Mouse (Mus musculus) kidney, adult 2 months (tissue): ENCODE data around the gene Arid1b. TPM values are rescaled to one million over a fixed set of nuclear protein-coding genes. Genes with fewer than 3 reads are reported as not detected.
A peak's percentile ranks its signal among the peaks of the same experiment; 100 is the strongest.

Experiments used
- DNase-seq: peaks from one replicate; pipeline ENCODE4 v3.0.0; 2021
- H3K27ac ChIP-seq: fragments of 200-500 bp; 2 replicates; pipeline ENCODE4 v1.5.1; 2012; ENCODE audit warnings: low read depth, low read length, control low read depth, inconsistent platforms; ENCODE audit not compliant: insufficient read depth
- H3K27me3 ChIP-seq: fragments of 200-500 bp; replicated peaks from 2 replicates; pipeline ENCODE4 v1.6.1; 2012; ENCODE audit warnings: mild to moderate bottlenecking, moderate library complexity, low read length, inconsistent platforms; ENCODE audit not compliant: control insufficient read depth, insufficient read depth
- H3K36me3 ChIP-seq: fragments of 200-500 bp; 2 replicates; pipeline ENCODE4 v1.6.1; 2012; ENCODE audit warnings: mild to moderate bottlenecking, moderate library complexity, low read length, inconsistent platforms; ENCODE audit not compliant: control insufficient read depth, insufficient read depth
- H3K4me1 ChIP-seq: fragments of 200-500 bp; 2 replicates; pipeline ENCODE4 v1.6.1; 2011; ENCODE audit warnings: low read length; ENCODE audit not compliant: control insufficient read depth, insufficient read depth
- H3K4me3 ChIP-seq: fragments of 200-500 bp; 2 replicates; pipeline ENCODE4 v1.5.1; 2011; ENCODE audit warnings: mild to moderate bottlenecking, low read depth, low read length, control low read depth; ENCODE audit not compliant: insufficient read depth
- CTCF ChIP-seq: fragments of 200-500 bp; conservative IDR thresholded peaks from 2 replicates; pipeline ENCODE4 v1.5.1; 2011; ENCODE audit warnings: low read depth, mild to moderate bottlenecking, control low read depth, low read length, moderate library complexity, mixed read lengths; ENCODE audit not compliant: insufficient read depth, insufficient read length
- POLR2A ChIP-seq: fragments of 200-500 bp; IDR thresholded peaks from one replicate; pipeline ENCODE4 v1.6.1; 2011; ENCODE audit warnings: low read depth, low read length, control low read depth
- WGBS: fragments of 180-500 bp; shearing (Covaris S2); methylation state at CpG from one replicate; pipeline ENCODE4 v1.1.7; 2018; 5-methylcytosine and 5-hydroxymethylcytosine counted together
- polyA plus RNA-seq: library from polyadenylated mRNA; depleted of rRNA; stranded (reverse); fragments of >200 nt; gene quantifications from 2 replicates; pipeline ENCODE4 v1.2.3, GENCODE M21; 2012; rRNA removed

The Arid1b gene
- 20.6 and 22.0 TPM in 2 replicates for polyA plus RNA-seq

DNA sequence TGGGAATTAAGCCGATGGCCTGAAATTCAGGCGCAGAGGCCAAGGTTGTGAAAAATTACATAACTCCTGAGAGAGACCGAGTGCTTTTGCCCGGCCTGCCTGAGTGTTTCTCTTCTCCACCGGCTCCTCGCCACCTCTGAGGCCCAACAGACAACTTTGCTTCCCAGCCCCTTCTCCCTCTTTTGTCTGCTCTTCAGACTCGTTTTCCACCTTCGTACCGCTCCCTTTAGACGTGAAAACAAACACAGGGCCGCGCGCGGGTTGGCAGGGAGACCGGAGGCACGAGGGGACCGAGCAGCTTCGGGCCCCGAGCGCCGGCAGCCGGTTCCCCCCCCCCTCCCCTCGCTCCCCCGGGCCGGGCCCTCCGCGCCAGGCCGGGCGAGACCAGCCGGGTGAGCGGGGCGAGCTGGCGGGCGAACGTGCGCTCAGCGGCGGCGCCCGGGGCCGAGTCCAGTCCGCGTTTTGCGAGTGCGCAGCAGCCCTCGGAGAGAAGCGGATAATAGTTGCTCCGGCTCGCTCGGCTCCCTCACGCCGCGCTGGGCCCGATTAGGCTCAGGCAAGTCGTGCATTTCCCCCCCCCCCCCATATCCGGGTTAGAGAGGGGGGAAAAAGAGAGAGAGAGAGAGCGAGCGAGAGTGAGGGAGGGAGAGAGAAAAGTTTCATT lies at the start of gene Arid1b:
TSS of gene Arid1b (plus strand) at position 493 of the 664 bp plus-strand sequence.
- peak; percentile 88 for DNase-seq
- H3K27me3 ChIP-seq, result no peaks in the 10 kb centered on the region; the same call in 1 of the 2 replicates
- TF ChIP-seq POLR2A (peak; percentile 59), CTCF (no peak)
- H3K4me3 ChIP-seq, result peak within 1 kb of the TSS; percentile 81
- peak within 1 kb of the TSS; percentile 100 for H3K27ac ChIP-seq
- H3K36me3 ChIP-seq, result no peaks in the 10 kb centered on the region
- H3K4me1 ChIP-seq, result peaks cover 5% of the 10 kb centered on the region; the same call in 1 of the 2 replicates
- WGBS, result under 1% methylated on average over 58 of the region's 58 CpGs

- peak overlapping the region; percentile 87 for H3K27ac ChIP-seq
- no peak for TF ChIP-seq CTCF
- no peak for TF ChIP-seq POLR2A
- no peaks in the 10 kb centered on the region for H3K27me3 ChIP-seq
- H3K4me1 ChIP-seq, result peaks cover 34% of the 10 kb centered on the region
- no peaks in the 10 kb centered on the region for H3K36me3 ChIP-seq
- DNase-seq, result peak; percentile 37
- no peak overlapping the region for H3K4me3 ChIP-seq
- 46% methylated on average over 6 of the region's 6 CpGs for WGBS
Measured at GRCm38 (mm10) chr17:4945311-4945751, 48.8 kb upstream of the Arid1b start.

GRCm38 (mm10) chr17:4945871-4946331 lies 48.2 kb upstream of the Arid1b start:
- WGBS, result 7% methylated on average over 11 of the region's 11 CpGs
- Histone ChIP-seq H3K4me1 (peaks cover 36% of the 10 kb centered on the region), H3K27me3 (no peaks in the 10 kb centered on the region), H3K4me3 (peak overlapping the region; percentile 4), H3K27ac (peak overlapping the region; percentile 87), H3K36me3 (no peaks in the 10 kb centered on the region)
- no peak for TF ChIP-seq POLR2A
- TF ChIP-seq CTCF, result 0 out of 2 replicates have a peak, but pooled peaks have one; percentile 15
- peak; percentile 85 for DNase-seq

DNA sequence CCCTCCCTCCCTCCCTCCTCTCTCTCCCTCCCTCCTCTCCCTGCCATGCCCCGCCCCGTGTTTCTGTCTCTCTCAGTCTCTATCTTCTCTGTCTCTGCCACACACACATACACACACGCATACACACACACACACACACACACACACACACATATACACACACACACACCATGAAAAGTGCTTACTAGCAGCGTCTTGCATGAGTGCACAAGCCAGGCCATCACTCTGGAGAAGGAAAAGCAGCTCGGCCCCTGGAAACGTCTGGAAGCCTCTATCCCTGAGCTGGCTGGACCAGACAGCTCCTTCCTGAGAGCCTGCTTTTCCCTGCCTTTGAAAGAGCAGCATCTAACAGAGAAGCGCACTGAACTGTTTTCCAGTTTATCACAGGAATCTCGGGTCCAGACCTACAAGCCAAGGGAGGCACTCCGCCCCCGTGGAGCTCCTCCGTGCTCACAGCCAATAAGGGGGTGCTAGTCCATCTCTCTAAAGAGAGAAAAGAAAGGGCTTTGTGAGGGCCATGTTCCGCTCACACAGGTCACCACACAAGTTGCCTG lies 47.6 kb upstream of the Arid1b start:
- DNase-seq, result peak; percentile 77
- TF ChIP-seq CTCF, result no peak
- TF ChIP-seq POLR2A, result no peak
- H3K27me3 ChIP-seq, result no peaks in the 10 kb centered on the region
- peaks cover 34% of the 10 kb centered on the region for H3K4me1 ChIP-seq
- 15% methylated on average over 11 of the region's 12 CpGs for WGBS
- peak overlapping the region; percentile 19; the same call in 1 of the 2 replicates for H3K4me3 ChIP-seq
- no peaks in the 10 kb centered on the region for H3K36me3 ChIP-seq
- H3K27ac ChIP-seq, result peak overlapping the region; percentile 91

GRCm38 (mm10) chr17:4947013-4947412 lies 47.1 kb upstream of the Arid1b start:
- peak overlapping the region; percentile 91 for H3K27ac ChIP-seq
- no peaks in the 10 kb centered on the region for H3K27me3 ChIP-seq
- H3K4me1 ChIP-seq, result peaks cover 31% of the 10 kb centered on the region
- H3K4me3 ChIP-seq, result no peak overlapping the region
- no peak for TF ChIP-seq CTCF
- no peak for TF ChIP-seq POLR2A
- no peaks in the 10 kb centered on the region for H3K36me3 ChIP-seq
- DNase-seq, result peak; percentile 86
- 29% methylated on average over 3 of the region's 3 CpGs for WGBS

DNA sequence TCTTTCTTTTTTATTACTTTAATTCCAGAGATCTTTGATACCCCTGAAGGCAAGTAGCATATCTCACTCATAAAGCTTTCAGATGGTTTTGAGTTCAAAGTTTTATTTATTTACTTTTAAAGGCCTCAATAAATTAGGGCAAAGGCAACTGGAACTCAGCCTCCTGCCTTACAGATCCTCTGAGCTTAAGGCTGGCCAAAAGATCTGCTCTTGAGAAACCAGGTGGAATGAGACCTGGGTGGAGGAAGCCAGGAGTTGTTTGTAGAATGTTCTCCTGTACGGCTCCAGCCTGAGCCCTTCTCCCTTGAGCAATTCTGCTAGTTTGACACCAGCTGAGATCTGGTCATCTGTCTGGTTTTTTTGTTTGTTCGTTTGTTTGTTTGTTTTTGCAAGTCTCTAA lies 46.7 kb upstream of the Arid1b start:
- Histone ChIP-seq H3K27me3 (no peaks in the 10 kb centered on the region), H3K36me3 (no peaks in the 10 kb centered on the region), H3K27ac (peak overlapping the region; percentile 76), H3K4me1 (peaks cover 31% of the 10 kb centered on the region), H3K4me3 (no peak overlapping the region)
- DNase-seq, result peak; percentile 69
- 26% methylated on average over 2 of the region's 2 CpGs for WGBS
- no peak for TF ChIP-seq CTCF
- TF ChIP-seq POLR2A, result no peak

DNA sequence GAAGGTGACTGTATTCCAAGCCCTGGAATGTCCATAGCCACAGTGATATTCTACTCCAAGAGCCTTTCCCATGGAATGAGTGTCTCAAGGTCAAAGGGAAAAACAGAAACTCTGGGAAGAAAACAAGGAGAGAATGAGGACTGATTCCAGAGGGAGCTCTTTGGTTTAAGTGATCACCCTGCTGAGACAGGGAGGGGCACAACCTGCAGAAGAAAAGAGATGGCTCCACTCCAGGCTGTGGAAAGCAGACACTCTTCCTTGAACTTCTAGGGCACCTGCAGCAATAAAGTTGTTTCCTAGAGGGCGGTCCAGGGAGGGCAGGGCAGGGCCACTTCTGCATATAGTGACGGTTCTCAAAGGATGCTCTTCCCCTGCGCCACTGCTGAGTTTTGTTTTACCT lies 45.6 kb upstream of the Arid1b start:
- WGBS, result 70% methylated on average over 3 of the region's 3 CpGs
- Histone ChIP-seq H3K27me3 (no peaks in the 10 kb centered on the region), H3K27ac (peak overlapping the region; percentile 76)

More for the DNA sequence above, 45.6 kb upstream of the Arid1b start:
- TF ChIP-seq POLR2A (no peak), CTCF (no peak)
- no peaks in the 10 kb centered on the region for H3K36me3 ChIP-seq
- H3K4me1 ChIP-seq, result peaks cover 33% of the 10 kb centered on the region
- peak; percentile 49 for DNase-seq
- H3K4me3 ChIP-seq, result no peak overlapping the region
